Mouse (Mus musculus): ENCODE results near the gene Pigg. TPM values are rescaled to one million over a fixed set of nuclear protein-coding genes. Genes with fewer than 3 reads are reported as not detected.

The Pigg gene
- polyA plus RNA-seq, 1 experiment, result 12.4 TPM

GRCm38 (mm10) chr5:108349511-108350148 is 37.2 kb downstream of the Pigg start:
- 92% methylated on average over 9 of the region's 9 CpGs for WGBS
- no peak for TF ChIP-seq CTCF (IDR thresholded peaks at IDR 0.05; ENCODE audit: insufficient read depth, low read length)
- no peak for TF ChIP-seq POLR2A (IDR thresholded peaks at IDR 0.05; ENCODE audit: borderline replicate concordance, extremely low read depth, low read depth, low read length)
- Histone ChIP-seq H3K4me1 (ENCODE audit: control insufficient read depth, insufficient read depth, low read length) (no peaks in the 10 kb centered on the region), H3K4me3 (replicated peaks; ENCODE audit: extremely low read depth, low read depth, low read length) (no peak overlapping the region)
- DNase-seq, result no peak

DNA sequence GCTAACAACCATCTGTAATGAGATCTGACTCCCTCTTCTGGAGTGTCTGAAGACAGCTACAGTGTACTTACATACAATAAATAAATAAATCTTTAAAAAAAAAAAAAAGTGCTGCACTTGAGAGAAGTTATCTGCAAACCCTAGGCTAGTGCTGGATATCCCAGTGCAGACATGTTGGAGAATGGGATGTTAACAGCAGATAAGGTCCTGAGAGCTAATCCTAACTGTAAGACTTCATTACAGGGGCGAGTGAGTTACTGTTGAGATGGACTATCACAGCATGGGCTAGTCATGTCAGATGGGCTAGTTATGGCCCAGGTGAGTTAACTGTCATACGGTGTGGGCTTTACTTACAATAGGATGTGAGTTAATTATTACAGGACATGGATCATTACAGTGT is 41.6 kb downstream of the Pigg start:
- TF ChIP-seq CTCF (IDR thresholded peaks at IDR 0.05; ENCODE audit: insufficient read depth, low read length), result no peak
- TF ChIP-seq POLR2A (IDR thresholded peaks at IDR 0.05; ENCODE audit: borderline replicate concordance, extremely low read depth, low read depth, low read length), result no peak
- Histone ChIP-seq H3K4me1 (ENCODE audit: control insufficient read depth, insufficient read depth, low read length) (no peaks in the 10 kb centered on the region), H3K4me3 (replicated peaks; ENCODE audit: extremely low read depth, low read depth, low read length) (no peak overlapping the region)
- WGBS, result 82% methylated on average over 2 of the region's 2 CpGs
- DNase-seq, result no peak

- no peak for TF ChIP-seq CTCF (IDR thresholded peaks at IDR 0.05; ENCODE audit: insufficient read depth, low read length)
- TF ChIP-seq POLR2A (IDR thresholded peaks at IDR 0.05; ENCODE audit: borderline replicate concordance, extremely low read depth, low read depth, low read length), result no peak
- H3K4me1 ChIP-seq (ENCODE audit: control insufficient read depth, insufficient read depth, low read length), result no peaks in the 10 kb centered on the region
- H3K4me3 ChIP-seq (replicated peaks; ENCODE audit: extremely low read depth, low read depth, low read length), result no peak overlapping the region
- no peak for DNase-seq
- WGBS, result 79% methylated on average over 1 of the region's 1 CpGs
These were observed 45.5 kb downstream of the Pigg start for GRCm38 (mm10) chr5:108357862-108358261.

GRCm38 (mm10) chr5:108359491-108359890 is 47.1 kb downstream of the Pigg start:
- no peaks in the 10 kb centered on the region for H3K4me1 ChIP-seq (ENCODE audit: control insufficient read depth, insufficient read depth, low read length)
- 82% methylated on average over 9 of the region's 9 CpGs for WGBS
- TF ChIP-seq POLR2A (IDR thresholded peaks at IDR 0.05; ENCODE audit: borderline replicate concordance, extremely low read depth, low read depth, low read length), result no peak
- no peak for TF ChIP-seq CTCF (IDR thresholded peaks at IDR 0.05; ENCODE audit: insufficient read depth, low read length)
- no peak overlapping the region for H3K4me3 ChIP-seq (replicated peaks; ENCODE audit: extremely low read depth, low read depth, low read length)
- DNase-seq, result no peak

DNA sequence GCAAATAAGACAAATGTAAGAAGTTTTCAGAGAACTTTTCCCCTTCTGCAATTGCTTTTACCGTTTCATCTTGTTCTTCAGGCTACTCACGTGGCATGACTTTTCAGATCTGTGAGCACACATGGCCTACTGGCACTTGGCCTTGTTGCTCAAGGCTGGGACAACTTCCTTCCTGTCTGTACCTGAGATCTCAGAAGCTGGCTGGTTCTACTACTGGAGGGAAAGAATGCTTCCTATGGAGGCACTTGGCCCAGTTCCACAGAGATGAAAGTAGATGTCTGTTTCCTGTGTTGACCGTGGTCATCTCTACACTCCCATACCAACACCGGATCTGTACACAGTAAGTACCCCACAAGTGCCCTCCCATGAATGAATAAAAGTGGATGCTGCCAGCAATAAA is 47.8 kb downstream of the Pigg start:
- 41% methylated on average over 4 of the region's 4 CpGs for WGBS

DNA sequence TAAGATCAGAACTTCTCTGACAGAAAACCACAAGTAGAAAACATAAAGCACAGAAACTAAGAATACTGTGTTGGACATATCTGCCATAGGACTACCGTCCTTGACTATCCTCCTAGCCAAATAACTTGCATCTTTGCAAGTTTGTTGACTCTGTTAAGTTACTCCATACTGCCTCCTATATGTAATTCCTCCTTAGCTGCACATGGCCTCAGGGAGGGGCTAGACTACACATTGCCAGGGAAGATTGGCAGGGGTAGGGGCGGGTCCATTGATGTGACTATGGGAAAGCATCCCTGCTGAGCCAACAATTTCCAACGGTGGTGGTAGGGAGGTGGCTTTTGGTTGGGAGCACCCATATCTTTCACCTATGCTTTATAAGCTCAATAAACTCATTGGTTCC is 49.9 kb downstream of the Pigg start:
- WGBS, result 32% methylated on average over 3 of the region's 3 CpGs
- Histone ChIP-seq H3K4me3 (replicated peaks; ENCODE audit: extremely low read depth, low read depth, low read length) (no peak overlapping the region), H3K4me1 (ENCODE audit: control insufficient read depth, insufficient read depth, low read length) (peaks cover 5% of the 10 kb centered on the region; the same call in 1 of the 2 replicates)
- DNase-seq, result no peak
- TF ChIP-seq CTCF (IDR thresholded peaks at IDR 0.05; ENCODE audit: insufficient read depth, low read length), result no peak
- TF ChIP-seq POLR2A (IDR thresholded peaks at IDR 0.05; ENCODE audit: borderline replicate concordance, extremely low read depth, low read depth, low read length), result no peak

More for the DNA sequence above, 47.8 kb downstream of the Pigg start:
- Histone ChIP-seq H3K4me1 (ENCODE audit: control insufficient read depth, insufficient read depth, low read length) (no peaks in the 10 kb centered on the region), H3K4me3 (replicated peaks; ENCODE audit: extremely low read depth, low read depth, low read length) (no peak overlapping the region)
- TF ChIP-seq CTCF (IDR thresholded peaks at IDR 0.05; ENCODE audit: insufficient read depth, low read length) (no peak), POLR2A (IDR thresholded peaks at IDR 0.05; ENCODE audit: borderline replicate concordance, extremely low read depth, low read depth, low read length) (no peak)
- DNase-seq, result no peak

DNA sequence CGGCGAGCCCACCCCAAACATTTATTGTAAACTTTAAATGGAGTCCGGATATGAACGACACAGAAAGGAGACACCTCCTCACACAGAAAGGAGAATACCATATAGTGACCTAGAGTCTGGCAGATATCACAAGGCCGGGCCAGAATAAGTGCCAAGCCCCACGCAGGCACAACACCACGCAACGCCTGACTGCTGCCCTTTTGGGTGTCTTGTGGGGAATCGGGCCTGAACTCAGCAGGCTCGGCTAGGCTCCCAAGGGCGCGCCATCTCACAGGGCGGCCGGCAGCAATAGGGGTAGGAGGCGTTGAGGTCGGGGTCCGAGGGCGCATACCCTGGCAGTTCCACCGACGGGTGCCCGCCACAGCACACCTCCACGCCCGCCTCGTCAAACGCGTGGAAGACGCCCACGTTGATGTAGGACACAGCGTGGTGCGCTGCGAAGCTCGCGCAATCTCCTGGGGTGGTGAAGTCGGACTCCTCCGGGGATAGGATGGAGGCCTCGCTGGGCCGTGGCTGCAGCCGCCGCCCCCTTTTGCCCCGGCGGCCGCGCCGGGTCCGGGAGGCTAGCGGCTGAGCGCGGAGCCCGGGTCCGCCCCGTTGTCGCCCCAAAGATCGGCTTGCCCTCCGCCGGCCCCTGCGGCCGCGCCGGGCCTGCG is 54.0 kb downstream of the Pigg start:
- 3% methylated on average over 60 of the region's 60 CpGs for WGBS
- Histone ChIP-seq H3K4me3 (replicated peaks; ENCODE audit: extremely low read depth, low read depth, low read length) (peak overlapping the region; percentile 1), H3K4me1 (ENCODE audit: control insufficient read depth, insufficient read depth, low read length) (peaks cover 5% of the 10 kb centered on the region; the same call in 1 of the 2 replicates)
- TF ChIP-seq CTCF (IDR thresholded peaks at IDR 0.05; ENCODE audit: insufficient read depth, low read length) (no peak), POLR2A (IDR thresholded peaks at IDR 0.05; ENCODE audit: borderline replicate concordance, extremely low read depth, low read depth, low read length) (no peak)
- DNase-seq, result no peak

DNA sequence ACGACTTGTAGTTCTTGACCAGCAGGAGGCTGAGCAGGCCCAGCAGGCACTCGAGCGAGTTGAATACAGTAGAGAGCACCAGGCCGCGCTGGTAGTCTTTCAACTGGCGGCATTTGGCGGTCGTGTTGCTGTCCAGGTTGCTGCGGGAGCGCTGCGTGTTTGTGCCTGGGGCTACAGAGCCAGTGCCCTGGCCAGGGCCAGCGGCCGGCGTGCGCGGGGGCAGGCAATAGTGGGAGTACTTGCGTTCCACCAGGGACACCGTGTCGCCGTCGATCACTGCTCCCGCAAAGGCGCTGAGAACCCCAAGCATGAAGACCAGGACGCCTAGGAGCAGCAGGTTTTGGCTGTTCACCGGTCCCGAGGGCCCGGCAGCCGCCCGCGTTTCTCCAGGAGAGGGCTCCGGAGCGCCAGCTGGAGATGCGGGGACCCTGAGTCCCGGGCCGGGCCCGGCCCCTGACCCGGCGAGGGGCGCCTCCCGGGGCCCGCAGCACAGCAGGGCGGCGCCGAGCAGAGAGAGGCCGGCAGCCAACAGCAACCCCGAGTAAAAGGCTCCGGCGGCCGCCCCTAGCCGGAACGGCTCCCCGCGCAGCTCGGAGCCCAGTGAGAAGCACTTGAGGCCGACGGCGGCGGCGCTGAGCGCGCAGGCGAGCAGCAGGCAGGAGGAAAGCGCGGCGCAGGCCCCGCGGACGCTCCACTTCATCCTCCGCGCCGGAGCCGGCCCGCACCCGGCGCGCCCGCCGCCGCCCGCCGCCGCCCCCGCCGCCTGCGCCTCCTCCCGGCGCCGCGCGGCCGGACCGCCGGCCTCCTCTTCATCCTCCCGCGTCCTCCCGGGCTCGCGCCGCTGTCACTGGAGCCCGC is 54.8 kb downstream of the Pigg start:
- WGBS, result under 1% methylated on average over 83 of the region's 100 CpGs
- DNase-seq, result peak; percentile 24
- TF ChIP-seq CTCF (IDR thresholded peaks at IDR 0.05; ENCODE audit: insufficient read depth, low read length) (no peak), POLR2A (IDR thresholded peaks at IDR 0.05; ENCODE audit: borderline replicate concordance, extremely low read depth, low read depth, low read length) (no peak)

GRCm38 (mm10) chr5:108367871-108368332 is 55.5 kb downstream of the Pigg start, which contains the start of gene Gm42517:
Gm42517 (minus strand) TSS chr5:108367922.
- WGBS, result 1% methylated on average over 35 of the region's 36 CpGs

More for the DNA sequence above, 54.8 kb downstream of the Pigg start:
- Histone ChIP-seq H3K4me3 (replicated peaks; ENCODE audit: extremely low read depth, low read depth, low read length) (peak overlapping the region; percentile 48), H3K4me1 (ENCODE audit: control insufficient read depth, insufficient read depth, low read length) (peaks cover 5% of the 10 kb centered on the region; the same call in 1 of the 2 replicates)

More at GRCm38 (mm10) chr5:108367871-108368332, 55.5 kb downstream of the Pigg start, which contains the start of gene Gm42517:
- Histone ChIP-seq H3K4me3 (replicated peaks; ENCODE audit: extremely low read depth, low read depth, low read length) (peak within 1 kb of the TSS; percentile 48), H3K4me1 (ENCODE audit: control insufficient read depth, insufficient read depth, low read length) (peaks cover 5% of the 10 kb centered on the region; the same call in 1 of the 2 replicates)
- DNase-seq, result no peak
- TF ChIP-seq POLR2A (IDR thresholded peaks at IDR 0.05; ENCODE audit: borderline replicate concordance, extremely low read depth, low read depth, low read length) (no peak), CTCF (IDR thresholded peaks at IDR 0.05; ENCODE audit: insufficient read depth, low read length) (no peak)

All from lung, adult 2 months (tissue).